Mouse (Mus musculus) ES-E14 (cell line): ENCODE results near the gene Fam120a.

Experiments used
- HCFC1 ChIP-seq: IDR thresholded peaks from 2 replicates; pipeline ENCODE4 v1.6.1; 2012; ENCODE audit warnings: low read length, inconsistent platforms, borderline replicate concordance; ENCODE audit not compliant: insufficient read depth
- MAFK ChIP-seq: IDR thresholded peaks from 2 replicates; pipeline ENCODE4 v1.6.1; 2014; ENCODE audit warnings: mild to moderate bottlenecking, low read depth, low read length, inconsistent platforms; ENCODE audit not compliant: insufficient read depth
- ZC3H11A ChIP-seq: IDR thresholded peaks from 2 replicates; pipeline ENCODE4 v1.6.1; 2012; ENCODE audit warnings: low read depth, mild to moderate bottlenecking, inconsistent platforms, low read length, borderline replicate concordance
- ZNF384 ChIP-seq: IDR thresholded peaks from 2 replicates; pipeline ENCODE4 v1.6.1; 2012; ENCODE audit warnings: low read depth, low read length, inconsistent platforms

DNA sequence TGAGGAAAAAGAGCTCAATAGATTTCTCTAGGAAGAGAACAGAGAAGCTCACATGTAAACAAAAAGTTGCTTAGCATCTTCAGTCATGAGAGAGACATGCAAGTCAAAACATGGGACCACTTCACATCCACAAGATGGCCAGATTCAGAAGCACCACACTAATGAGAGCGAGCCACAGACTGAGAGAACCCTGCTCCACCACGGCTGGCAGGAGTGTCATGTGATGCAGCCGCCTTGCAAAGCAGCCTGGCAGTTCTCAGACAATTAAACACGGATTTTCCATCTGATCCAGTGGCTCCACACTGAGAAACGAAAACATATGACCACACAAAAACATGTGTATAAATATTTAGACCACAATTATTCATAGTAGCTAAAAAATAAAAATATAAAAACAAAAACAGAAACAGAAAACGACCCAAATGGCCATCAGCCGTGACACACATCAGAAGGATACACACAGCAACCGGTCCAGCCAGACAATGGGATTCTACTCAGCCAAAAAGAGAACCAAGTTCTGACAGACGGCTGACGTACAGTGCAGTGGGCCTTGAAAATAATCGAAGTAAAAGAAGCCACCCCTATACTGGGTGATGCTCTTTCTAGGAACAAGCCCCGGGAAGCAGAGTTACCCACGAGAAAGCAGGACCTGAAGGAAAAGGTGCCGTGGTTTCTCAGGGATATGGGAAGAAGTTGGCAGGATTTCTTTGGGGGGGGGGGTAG is 137.1 kb downstream of the Fam120a start:
- TF ChIP-seq MAFK (no peak), ZNF384 (no peak), HCFC1 (no peak), ZC3H11A (no peak)
